Mouse (Mus musculus): Measurements from ENCODE around the gene Nrm.

- TF ChIP-seq CTCF (IDR thresholded peaks at IDR 0.05; ENCODE audit: borderline replicate concordance, insufficient read depth, low read depth, low read length), result peak; percentile 25; the same call in 1 of the 2 replicates
- peak; percentile 91 for TF ChIP-seq POLR2A (IDR thresholded peaks at IDR 0.05; ENCODE audit: borderline replicate concordance, insufficient read depth, low read length)
Measured at GRCm38 (mm10) chr17:35861198-35861857, at the start of gene Nrm.
